Mouse (Mus musculus) liver, embryonic 14.5 days (tissue): ENCODE measurements around the gene Ppp2r5c.

ENCODE experiments used
- CTCF ChIP-seq: IDR thresholded peaks from 2 replicates; pipeline ENCODE4 v1.5.1; 2016; ENCODE audit warnings: antibody characterized with exemption, low read depth, control low read depth
- EP300 ChIP-seq: IDR thresholded peaks from 2 replicates; pipeline ENCODE4 v1.6.1; 2016; ENCODE audit warnings: antibody characterized with exemption, low read depth

- peak; percentile 74 for TF ChIP-seq CTCF
- TF ChIP-seq EP300, result no peak
These were observed 28.1 kb upstream of the Ppp2r5c start for GRCm38 (mm10) chr12:110418735-110419350.
